Mouse (Mus musculus): ENCODE measurements at regions not wholly inside any gene's neighbourhood (a gene's known extent, or its start where the extent isn't known, plus 50 kb on each side); places are given as distances from the start of the nearest gene placed in this dataset.
"Not testable (repeated sequence)": the region's sequence is repeated elsewhere in the genome, so short reads cannot be mapped to it uniquely, and the experiment has no call there.

GRCm38 (mm10) chr16:12700088-12700487, 409.4 kb upstream of the Ercc4 start:
- no peak for DNase-seq (ENCODE audit: extremely low spot score, low spot score)

- DNase-seq (ENCODE audit: extremely low spot score, low spot score), result no peak
Measured at GRCm38 (mm10) chr16:12703818-12704590, 405.5 kb upstream of the Ercc4 start.

- no peak for DNase-seq (ENCODE audit: extremely low spot score, low spot score)
Measured at GRCm38 (mm10) chr16:12706907-12707306, 402.6 kb upstream of the Ercc4 start.

GRCm38 (mm10) chr16:12721368-12721767, 388.1 kb upstream of the Ercc4 start:
- DNase-seq (ENCODE audit: extremely low spot score, low spot score), result not testable (repeated sequence)

- no peak for DNase-seq (ENCODE audit: extremely low spot score, low spot score)
Measured at GRCm38 (mm10) chr16:12726043-12726442, 383.4 kb upstream of the Ercc4 start.

GRCm38 (mm10) chr16:12730167-12730730, 379.2 kb upstream of the Ercc4 start:
- not testable (repeated sequence) for DNase-seq (ENCODE audit: extremely low spot score, low spot score)

- no peak for DNase-seq (ENCODE audit: extremely low spot score, low spot score)
Measured at GRCm38 (mm10) chr16:12731588-12731987, 377.9 kb upstream of the Ercc4 start.

- DNase-seq (ENCODE audit: extremely low spot score, low spot score), result no peak
Measured at GRCm38 (mm10) chr16:12742472-12742871, 367.0 kb upstream of the Ercc4 start.

GRCm38 (mm10) chr16:12753181-12753580, 356.3 kb upstream of the Ercc4 start:
- DNase-seq (ENCODE audit: extremely low spot score, low spot score), result no peak

- DNase-seq (ENCODE audit: extremely low spot score, low spot score), result no peak
Measured at GRCm38 (mm10) chr16:12754361-12754760, 355.1 kb upstream of the Ercc4 start.

GRCm38 (mm10) chr16:12758594-12758993, 350.9 kb upstream of the Ercc4 start:
- no peak for DNase-seq (ENCODE audit: extremely low spot score, low spot score)

GRCm38 (mm10) chr16:12764166-12764565, 345.3 kb upstream of the Ercc4 start:
- DNase-seq (ENCODE audit: extremely low spot score, low spot score), result no peak

GRCm38 (mm10) chr16:12764608-12765007, 344.9 kb upstream of the Ercc4 start:
- no peak for DNase-seq (ENCODE audit: extremely low spot score, low spot score)

- no peak for DNase-seq (ENCODE audit: extremely low spot score, low spot score)
Measured at GRCm38 (mm10) chr16:12766846-12767245, 342.6 kb upstream of the Ercc4 start.

- no peak for DNase-seq (ENCODE audit: extremely low spot score, low spot score)
Measured at GRCm38 (mm10) chr16:12768161-12768895, 341.2 kb upstream of the Ercc4 start.

GRCm38 (mm10) chr16:12770482-12770881, 339.0 kb upstream of the Ercc4 start:
- no peak for DNase-seq (ENCODE audit: extremely low spot score, low spot score)

- DNase-seq (ENCODE audit: extremely low spot score, low spot score), result no peak
Measured at GRCm38 (mm10) chr16:12772535-12772934, 336.9 kb upstream of the Ercc4 start.

GRCm38 (mm10) chr16:12775876-12776275, 333.6 kb upstream of the Ercc4 start:
- no peak for DNase-seq (ENCODE audit: extremely low spot score, low spot score)

GRCm38 (mm10) chr16:12779079-12779478, 330.4 kb upstream of the Ercc4 start:
- no peak for DNase-seq (ENCODE audit: extremely low spot score, low spot score)

- DNase-seq (ENCODE audit: extremely low spot score, low spot score), result no peak
Measured at GRCm38 (mm10) chr16:12780635-12781034, 328.8 kb upstream of the Ercc4 start.

- no peak for DNase-seq (ENCODE audit: extremely low spot score, low spot score)
Measured at GRCm38 (mm10) chr16:12785828-12786227, 323.7 kb upstream of the Ercc4 start.

- no peak for DNase-seq (ENCODE audit: extremely low spot score, low spot score)
Measured at GRCm38 (mm10) chr16:12798523-12798922, 311.0 kb upstream of the Ercc4 start.
